Mouse (Mus musculus): Measurements from ENCODE around the gene Stard5. TPM values are rescaled to one million over a fixed set of nuclear protein-coding genes. Genes with fewer than 3 reads are reported as not detected.

Stard5 gene
- polyA plus RNA-seq, 1 experiment from 2014 or later, result 29.8 TPM

- Histone ChIP-seq H3K4me1 (replicated peaks) (no peaks in the 10 kb centered on the region), H3K4me3 (no peak overlapping the region), H3K9ac (no peak overlapping the region), H3K36me3 (no peaks in the 10 kb centered on the region), H3K27me3 (no peaks in the 10 kb centered on the region), H3K4me2 (no peak overlapping the region), H3K9me3 (replicated peaks) (no peaks in the 10 kb centered on the region), H3K27ac (no peak overlapping the region)
- WGBS, result 73% methylated on average over 5 of the region's 5 CpGs
- no peak for ATAC-seq (replicated peaks; ENCODE audit: insufficient number of reproducible peaks, insufficient read depth, low FRiP score, low read depth)
Measured at GRCm38 (mm10) chr7:83667936-83668645, 36.3 kb downstream of the Stard5 start.

DNA sequence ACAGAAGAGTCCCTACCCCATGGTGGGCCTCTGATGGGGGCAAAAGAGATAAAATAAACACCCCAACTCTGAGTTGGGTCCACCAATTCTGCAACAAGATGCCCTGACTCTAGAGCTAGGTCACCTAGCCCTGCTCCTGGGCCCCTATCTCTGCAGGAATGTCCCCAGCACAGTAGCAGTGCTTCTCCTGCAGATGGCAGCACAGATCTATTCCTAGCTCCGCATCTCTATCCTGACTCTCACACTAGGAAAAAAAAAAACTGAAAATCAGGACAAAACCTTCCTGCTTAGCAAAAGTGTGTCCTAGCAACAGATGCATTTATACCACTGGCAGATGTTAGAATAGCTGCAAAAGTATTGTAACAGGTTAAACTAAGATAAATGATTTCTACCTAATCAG is 37.0 kb downstream of the Stard5 start:
- Histone ChIP-seq H3K27me3 (no peaks in the 10 kb centered on the region), H3K27ac (no peak overlapping the region)

GRCm38 (mm10) chr7:83671573-83671972 is 39.8 kb downstream of the Stard5 start:
- H3K4me1 ChIP-seq (replicated peaks), result no peaks in the 10 kb centered on the region
- no peak overlapping the region for H3K27ac ChIP-seq
- 81% methylated on average over 6 of the region's 6 CpGs for WGBS
- no peaks in the 10 kb centered on the region for H3K36me3 ChIP-seq
- H3K9ac ChIP-seq, result no peak overlapping the region
- ATAC-seq (replicated peaks; ENCODE audit: insufficient number of reproducible peaks, insufficient read depth, low FRiP score, low read depth), result no peak
- H3K4me3 ChIP-seq, result no peak overlapping the region
- H3K27me3 ChIP-seq, result no peaks in the 10 kb centered on the region
- H3K9me3 ChIP-seq (replicated peaks), result no peaks in the 10 kb centered on the region
- H3K4me2 ChIP-seq, result no peak overlapping the region

More for the DNA sequence above, 37.0 kb downstream of the Stard5 start:
- no peak overlapping the region for H3K9ac ChIP-seq
- WGBS, result 16% methylated on average over 1 of the region's 1 CpGs
- no peak overlapping the region for H3K4me3 ChIP-seq
- no peaks in the 10 kb centered on the region for H3K4me1 ChIP-seq (replicated peaks)
- no peak overlapping the region for H3K4me2 ChIP-seq
- H3K9me3 ChIP-seq (replicated peaks), result no peaks in the 10 kb centered on the region
- H3K36me3 ChIP-seq, result no peaks in the 10 kb centered on the region
- ATAC-seq (replicated peaks; ENCODE audit: insufficient number of reproducible peaks, insufficient read depth, low FRiP score, low read depth), result no peak

DNA sequence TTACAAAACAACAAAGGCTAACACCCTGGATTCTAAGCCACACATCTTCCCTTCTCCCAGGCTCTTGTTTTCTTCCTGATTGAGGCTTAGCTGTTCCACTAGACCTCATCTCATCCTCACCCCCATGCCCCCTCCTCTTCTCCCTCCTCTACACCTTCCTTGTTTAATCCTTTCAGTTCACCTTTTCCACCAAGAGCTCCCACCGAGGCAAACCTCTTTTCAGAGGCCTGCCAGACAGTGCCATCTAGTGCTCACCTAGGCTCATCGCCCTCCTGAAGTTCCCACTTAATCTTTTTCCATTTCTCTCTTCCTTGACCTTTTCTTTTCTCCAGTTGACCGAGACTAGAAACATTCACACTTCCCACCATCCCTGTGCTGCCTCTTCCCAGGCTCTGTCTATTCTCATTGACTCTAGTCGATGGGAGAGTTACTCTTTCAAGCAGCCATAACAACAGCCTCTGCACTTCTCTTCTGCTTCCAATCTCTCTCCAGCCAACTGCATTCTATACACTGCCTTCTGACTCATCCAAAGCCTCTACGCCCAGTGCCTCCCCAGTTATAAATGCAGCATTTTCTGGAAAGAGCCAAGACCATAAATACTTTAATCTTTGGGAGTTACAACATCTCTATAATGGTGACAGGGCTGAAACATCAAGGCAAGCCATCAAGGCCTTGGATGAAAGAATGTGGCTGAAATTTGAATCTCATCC is 43.9 kb downstream of the Stard5 start:
- Histone ChIP-seq H3K27me3 (no peaks in the 10 kb centered on the region), H3K9ac (no peak overlapping the region), H3K4me2 (no peak overlapping the region), H3K36me3 (no peaks in the 10 kb centered on the region), H3K4me3 (no peak overlapping the region), H3K27ac (no peak overlapping the region), H3K4me1 (replicated peaks) (no peaks in the 10 kb centered on the region), H3K9me3 (replicated peaks) (no peaks in the 10 kb centered on the region)
- ATAC-seq (replicated peaks; ENCODE audit: insufficient number of reproducible peaks, insufficient read depth, low FRiP score, low read depth), result no peak
- WGBS, result 24% methylated on average over 5 of the region's 5 CpGs

DNA sequence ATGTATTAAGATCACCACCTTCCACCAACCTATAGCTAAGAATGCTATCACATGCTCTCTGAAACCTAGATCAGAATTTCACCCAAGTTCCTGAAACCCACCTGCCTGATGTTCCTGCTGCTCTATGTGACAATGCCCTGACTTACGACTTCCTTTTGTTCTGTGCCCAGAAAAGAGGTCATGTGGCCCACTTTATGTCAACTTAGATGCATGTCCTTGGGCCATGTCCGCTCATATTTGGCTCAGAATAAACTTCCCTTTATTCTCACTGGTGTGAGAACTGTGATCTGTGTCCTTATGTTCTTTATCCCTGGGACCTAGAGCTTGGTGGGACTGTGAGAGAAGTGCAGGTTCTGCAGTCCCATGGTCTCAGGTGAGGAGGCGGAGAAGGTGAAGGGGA is 45.5 kb downstream of the Stard5 start:
- no peak for ATAC-seq (replicated peaks; ENCODE audit: insufficient number of reproducible peaks, insufficient read depth, low FRiP score, low read depth)
- Histone ChIP-seq H3K27me3 (no peaks in the 10 kb centered on the region), H3K9ac (no peak overlapping the region)

GRCm38 (mm10) chr7:83678506-83678905 is 46.7 kb downstream of the Stard5 start:
- Histone ChIP-seq H3K9me3 (replicated peaks) (no peaks in the 10 kb centered on the region), H3K4me2 (no peak overlapping the region), H3K27ac (no peak overlapping the region), H3K4me1 (replicated peaks) (0 out of 2 replicates have a peak, but pooled peaks cover 2% of the 10 kb centered on the region), H3K9ac (no peak overlapping the region), H3K4me3 (no peak overlapping the region), H3K27me3 (no peaks in the 10 kb centered on the region), H3K36me3 (no peaks in the 10 kb centered on the region)
- WGBS, result 82% methylated on average over 4 of the region's 4 CpGs
- ATAC-seq (replicated peaks; ENCODE audit: insufficient number of reproducible peaks, insufficient read depth, low FRiP score, low read depth), result no peak

More for the DNA sequence above, 45.5 kb downstream of the Stard5 start:
- Histone ChIP-seq H3K9me3 (replicated peaks) (no peaks in the 10 kb centered on the region), H3K36me3 (no peaks in the 10 kb centered on the region), H3K4me2 (no peak overlapping the region), H3K27ac (no peak overlapping the region), H3K4me3 (no peak overlapping the region), H3K4me1 (replicated peaks) (no peaks in the 10 kb centered on the region)
- WGBS, result 68% methylated on average over 3 of the region's 3 CpGs

DNA sequence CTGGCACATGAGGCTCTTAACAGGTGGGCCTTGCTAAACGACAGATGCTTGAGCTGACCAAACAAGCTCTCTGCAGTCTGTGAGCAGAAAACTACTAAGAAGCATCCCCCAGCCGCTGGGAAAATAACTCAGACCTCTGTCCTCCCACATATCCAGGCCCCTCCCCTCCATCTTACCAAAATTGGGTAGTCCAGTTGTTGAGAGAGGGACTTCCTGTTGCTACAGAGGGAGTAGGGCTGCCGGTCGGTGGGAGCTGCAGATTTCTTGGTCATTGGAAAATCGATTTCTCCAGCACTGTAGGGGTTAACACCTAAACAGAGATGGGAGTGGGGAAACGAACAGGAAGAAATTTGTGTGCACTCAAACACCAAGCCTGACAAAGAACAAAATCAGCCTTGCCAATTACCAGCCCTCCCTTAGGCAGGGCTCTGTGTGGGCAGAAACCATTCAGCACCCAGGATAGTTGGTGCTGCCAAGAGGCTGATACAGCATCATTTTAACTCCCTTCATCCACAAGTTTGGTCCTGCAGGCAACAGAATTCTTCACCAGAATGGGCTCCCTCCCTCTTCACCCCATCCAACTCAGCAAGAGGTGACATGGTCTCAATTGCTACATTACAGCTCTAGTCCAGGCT is 51.0 kb downstream of the Stard5 start:
- Histone ChIP-seq H3K27ac (no peak overlapping the region), H3K4me1 (replicated peaks) (0 out of 2 replicates have a peak, but pooled peaks cover 2% of the 10 kb centered on the region), H3K27me3 (no peaks in the 10 kb centered on the region), H3K4me2 (no peak overlapping the region), H3K9ac (no peak overlapping the region), H3K4me3 (no peak overlapping the region), H3K36me3 (no peaks in the 10 kb centered on the region), H3K9me3 (replicated peaks) (no peaks in the 10 kb centered on the region)
- WGBS, result 30% methylated on average over 6 of the region's 6 CpGs
- ATAC-seq (replicated peaks; ENCODE audit: insufficient number of reproducible peaks, insufficient read depth, low FRiP score, low read depth), result no peak

DNA sequence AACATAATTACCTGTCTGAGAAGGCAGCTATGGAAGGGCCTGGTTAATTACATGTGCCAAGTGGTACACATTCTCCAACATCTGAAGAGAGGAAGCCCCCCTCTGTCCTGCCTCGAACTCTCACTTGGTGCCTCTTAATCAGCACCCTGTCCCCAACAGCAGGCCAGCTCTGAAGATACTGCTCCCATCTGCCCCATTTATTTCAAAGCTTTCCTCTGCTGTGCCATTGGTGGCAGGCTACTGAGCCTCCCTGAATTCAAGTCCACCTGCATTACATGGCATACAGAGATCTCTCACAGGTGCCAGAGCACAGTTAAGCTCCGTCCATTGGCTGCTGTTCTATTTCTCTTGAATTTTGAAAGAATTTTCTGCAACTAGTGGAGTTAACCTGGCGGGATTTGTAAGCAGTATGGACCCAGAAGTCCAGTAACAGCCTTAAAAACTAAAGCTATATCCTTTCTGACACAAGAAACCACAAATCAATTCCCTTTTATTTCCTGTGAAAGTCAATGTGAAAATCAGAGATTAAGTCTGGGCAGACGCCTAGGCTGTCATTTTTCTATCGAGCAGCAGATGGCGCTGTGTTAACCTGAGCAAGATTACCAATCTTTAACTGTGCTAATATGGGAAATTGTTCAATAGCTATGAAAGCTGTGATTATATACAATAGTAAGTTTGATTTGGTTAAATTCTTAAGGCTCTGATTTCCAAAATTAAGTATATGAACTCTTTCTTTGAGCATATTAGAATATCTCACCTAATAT is 63.9 kb downstream of the Stard5 start:
- Histone ChIP-seq H3K4me3 (no peak overlapping the region), H3K27me3 (no peaks in the 10 kb centered on the region), H3K27ac (no peak overlapping the region), H3K9ac (no peak overlapping the region), H3K36me3 (no peaks in the 10 kb centered on the region), H3K9me3 (replicated peaks) (no peaks in the 10 kb centered on the region), H3K4me2 (no peak overlapping the region), H3K4me1 (replicated peaks) (no peaks in the 10 kb centered on the region)
- ATAC-seq (replicated peaks; ENCODE audit: insufficient number of reproducible peaks, insufficient read depth, low FRiP score, low read depth), result no peak
- WGBS, result 29% methylated on average over 6 of the region's 6 CpGs

DNA sequence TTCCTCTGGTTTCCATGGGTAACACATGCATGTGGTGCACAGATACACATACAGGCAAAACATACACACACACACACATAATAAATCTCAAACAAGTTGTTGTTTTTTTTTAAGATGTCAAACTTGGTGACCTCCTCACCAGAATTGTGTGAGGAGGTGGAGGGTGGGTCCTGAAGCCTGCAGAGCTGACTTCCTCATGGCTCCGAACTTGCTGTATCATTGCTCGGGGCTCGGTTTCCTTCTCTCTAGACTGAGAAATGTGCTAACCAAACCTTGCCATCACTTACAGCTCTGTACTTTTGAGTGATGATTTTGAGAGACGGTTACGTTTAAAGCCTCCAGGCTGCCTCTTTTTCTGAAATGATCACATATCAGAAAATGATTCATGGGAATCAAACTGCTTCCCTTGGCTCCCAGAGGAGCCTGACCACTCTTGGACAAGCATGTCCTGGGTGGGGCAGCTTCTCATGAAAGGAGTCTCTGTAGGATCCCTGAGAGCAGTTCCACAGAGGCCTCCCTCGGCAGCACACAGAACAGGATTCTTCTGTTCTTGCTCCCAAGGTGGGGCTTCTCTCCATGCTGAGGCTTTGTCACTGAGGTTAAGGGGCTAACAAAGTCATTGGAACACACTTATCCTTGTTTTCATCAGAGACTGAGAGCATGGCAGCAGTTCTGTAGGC is 67.4 kb downstream of the Stard5 start:
- no peak for ATAC-seq (replicated peaks; ENCODE audit: insufficient number of reproducible peaks, insufficient read depth, low FRiP score, low read depth)
- WGBS, result 62% methylated on average over 6 of the region's 6 CpGs

More for the DNA sequence above, 67.4 kb downstream of the Stard5 start:
- Histone ChIP-seq H3K9ac (no peak overlapping the region), H3K4me2 (no peak overlapping the region), H3K27ac (no peak overlapping the region), H3K9me3 (replicated peaks) (no peaks in the 10 kb centered on the region), H3K4me3 (no peak overlapping the region), H3K36me3 (no peaks in the 10 kb centered on the region), H3K27me3 (no peaks in the 10 kb centered on the region), H3K4me1 (replicated peaks) (no peaks in the 10 kb centered on the region)
